Mouse (Mus musculus) layer of hippocampus, postnatal 10 days (tissue): ENCODE measurements at regions not wholly inside any gene's neighbourhood (a gene's known extent, or its start where the extent isn't known, plus 50 kb on each side); places are given as distances from the start of the nearest gene placed in this dataset.

Source experiments
- DNase-seq, 2 experiments: peaks; one replicate each; pipeline ENCODE4 v3.0.0; 2021; ENCODE audit warnings: low spot score in 2 of 2

- no peak for DNase-seq
These were observed 60.0 kb downstream of the Syf2 start for GRCm38 (mm10) chr4:134990651-134991050.

DNA sequence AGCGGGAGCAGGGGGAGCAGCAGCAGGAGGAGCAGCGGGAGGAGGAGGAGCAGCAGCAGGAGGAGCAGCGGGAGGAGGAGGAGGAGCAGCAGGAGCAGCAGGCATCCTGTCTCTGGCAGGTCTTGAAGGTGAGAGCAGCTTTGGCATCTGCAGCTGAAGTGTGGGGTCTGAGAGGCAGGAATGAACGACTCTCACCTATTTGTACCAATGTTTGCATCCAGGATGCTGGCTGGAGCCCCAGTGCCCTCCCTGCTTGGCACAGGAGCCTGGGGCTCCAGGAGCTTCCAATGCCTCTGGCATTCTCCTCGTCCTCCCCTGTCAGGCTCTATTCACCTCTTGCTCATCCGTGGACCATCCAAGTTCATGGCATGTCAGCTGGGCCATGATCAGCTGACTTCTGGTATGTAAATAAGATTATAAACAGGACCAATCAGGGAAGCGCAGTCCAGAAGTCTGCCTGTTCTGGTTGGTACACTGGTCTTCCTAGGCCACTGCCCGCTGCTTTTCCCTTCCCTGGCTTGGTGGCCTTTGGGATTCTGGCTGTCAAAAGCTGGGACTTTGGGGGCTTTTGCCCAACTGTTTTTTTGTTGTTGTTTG is 62.9 kb downstream of the Syf2 start:
- DNase-seq = no peak

DNA sequence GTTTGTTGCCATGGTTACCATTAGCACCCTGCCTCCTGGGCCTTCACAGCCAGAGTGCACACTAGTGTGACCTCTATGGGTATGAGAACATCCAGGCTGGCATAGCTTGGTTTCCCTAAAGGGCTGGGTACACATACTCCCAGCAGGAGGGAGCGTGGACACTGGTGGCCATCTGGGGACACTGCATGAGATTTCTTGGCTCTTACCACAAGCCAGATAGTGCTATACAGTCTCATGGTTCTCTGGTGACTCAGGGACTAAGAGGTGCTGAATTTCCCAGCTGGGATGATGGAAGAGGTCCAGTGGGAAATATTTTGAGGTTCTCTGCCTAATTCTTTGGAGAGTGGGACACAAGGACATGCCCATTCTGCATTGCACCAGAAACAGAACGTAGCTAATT is 63.5 kb downstream of the Syf2 start:
- DNase-seq = no peak

DNA sequence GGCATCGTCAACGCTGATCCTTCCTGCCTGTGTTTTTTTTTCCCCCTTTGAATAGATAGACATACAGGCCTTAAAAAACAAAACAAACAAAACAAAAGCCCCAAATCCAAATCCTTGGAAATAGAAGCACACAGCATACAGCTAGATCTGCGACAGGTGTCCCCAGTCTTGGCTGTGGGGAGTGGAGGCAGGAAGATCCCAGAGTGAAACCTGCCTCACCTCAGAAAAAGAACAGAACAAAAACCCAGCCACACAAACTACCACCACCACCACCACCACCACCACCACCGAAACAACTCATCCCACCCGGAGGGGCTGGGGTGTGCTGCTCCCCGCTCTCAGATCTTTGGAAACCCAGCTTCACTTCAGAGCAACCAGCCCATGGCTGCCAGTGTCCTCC is 64.0 kb downstream of the Syf2 start:
- no peak for DNase-seq

GRCm38 (mm10) chr4:134995052-134995451 is 64.4 kb downstream of the Syf2 start:
- peak; percentile 32 to 50 for DNase-seq

GRCm38 (mm10) chr4:134996121-134996520 is 65.4 kb downstream of the Syf2 start:
- DNase-seq = no peak

- no peak for DNase-seq
These were observed 67.0 kb downstream of the Syf2 start for GRCm38 (mm10) chr4:134997461-134998434.

- peak; percentile 41 to 44 for DNase-seq
These were observed 68.4 kb downstream of the Syf2 start for GRCm38 (mm10) chr4:134998928-134999658.

DNA sequence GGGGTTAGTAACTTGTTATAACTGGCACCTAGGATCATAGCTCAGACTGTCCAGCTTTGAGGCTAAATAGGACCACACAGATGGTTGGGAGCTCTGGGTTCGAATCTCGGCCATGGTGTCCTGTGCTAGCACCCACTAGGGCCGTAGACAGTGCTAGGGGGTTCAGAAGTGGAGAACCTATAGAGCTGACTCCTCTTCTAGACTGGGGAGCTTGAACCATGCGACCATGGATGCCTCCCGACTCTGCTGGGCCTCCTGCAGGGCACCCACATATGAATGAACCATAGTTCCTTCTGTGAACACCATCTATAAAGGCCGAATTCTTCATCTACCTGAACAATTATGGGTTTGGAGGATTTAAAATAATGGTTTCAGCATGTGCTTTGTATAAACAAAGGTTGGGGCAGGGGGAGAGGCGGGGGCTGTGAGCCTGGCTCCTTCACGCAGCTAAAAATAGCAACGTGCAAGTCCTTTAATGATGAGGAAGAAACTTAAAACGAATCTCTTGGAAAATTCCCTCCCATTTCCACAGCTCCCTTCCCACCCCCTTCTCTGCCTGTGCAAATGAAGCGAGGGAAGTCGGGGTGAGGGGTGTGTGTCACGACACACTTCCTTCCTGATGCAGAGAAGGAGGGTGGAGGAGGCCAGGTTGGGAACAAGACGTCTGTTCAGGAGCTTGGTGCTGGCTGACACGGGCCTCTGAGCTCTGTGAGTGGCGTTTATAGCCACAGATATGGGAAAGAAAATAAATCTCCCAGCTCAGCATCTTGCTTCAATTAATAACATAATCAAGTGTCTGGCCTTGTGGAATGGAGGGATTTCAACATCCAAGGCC is 71.6 kb downstream of the Syf2 start:
- no peak for DNase-seq

GRCm38 (mm10) chr4:135011365-135011764 is 80.7 kb downstream of the Syf2 start:
- no peak for DNase-seq

DNA sequence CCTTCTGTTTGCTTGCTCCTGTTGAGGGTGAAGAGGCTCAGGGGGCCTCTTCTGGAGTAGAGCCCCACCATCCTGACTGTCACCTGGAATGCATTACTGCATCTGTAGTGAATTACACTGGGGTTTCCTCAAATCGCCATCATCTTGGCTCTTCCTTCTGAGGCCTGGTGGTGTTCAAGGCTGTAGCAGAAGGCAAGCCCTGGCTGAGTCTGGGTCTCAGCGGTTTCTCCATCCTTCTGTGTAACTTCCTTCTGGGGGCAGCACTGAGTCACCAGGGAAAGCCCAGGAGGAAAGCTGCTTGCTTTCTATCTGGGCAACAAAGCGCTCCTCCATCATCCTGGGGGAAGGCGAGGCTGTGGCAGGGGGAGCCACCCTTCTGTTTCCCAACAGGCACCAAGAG is 82.2 kb downstream of the Syf2 start:
- DNase-seq = no peak

DNA sequence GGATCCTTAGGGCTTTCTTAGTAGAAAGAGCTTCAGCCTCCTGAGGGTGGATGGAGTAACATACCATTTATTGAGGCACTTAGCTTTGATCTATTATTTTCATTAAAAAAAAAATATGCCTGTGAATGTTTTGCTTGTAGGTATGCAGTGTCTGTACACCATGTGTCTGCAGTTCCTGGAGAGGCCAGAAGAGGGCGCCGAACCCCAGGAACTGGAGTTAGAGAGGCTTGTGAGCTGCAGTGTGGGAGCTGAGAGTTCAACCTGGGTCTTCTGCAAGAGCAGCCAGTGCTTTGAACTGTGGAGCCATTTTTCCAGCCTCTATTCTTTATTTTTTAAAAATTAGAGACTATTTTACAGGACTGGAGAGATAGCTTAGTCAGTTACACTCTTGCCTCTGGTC is 83.2 kb downstream of the Syf2 start:
- DNase-seq = no peak

DNA sequence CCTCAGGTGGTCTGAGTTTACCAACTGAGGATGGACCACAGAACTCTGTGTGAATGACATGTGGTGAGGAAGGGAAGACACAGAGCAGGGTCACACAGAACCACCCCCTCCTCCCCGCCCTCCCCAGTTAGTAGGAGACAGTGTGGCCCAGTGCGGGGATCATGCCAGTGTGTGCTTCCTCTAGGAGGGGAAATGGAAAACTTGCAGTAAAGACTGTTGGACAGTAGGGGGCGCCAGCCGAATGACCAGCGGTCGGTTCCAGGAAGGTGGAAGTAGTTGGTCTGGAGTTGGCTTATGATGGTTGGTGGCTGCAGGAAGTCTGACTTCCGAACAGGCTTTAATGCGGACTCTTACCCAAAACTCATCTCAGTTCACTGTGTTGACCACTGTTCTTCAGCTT is 87.3 kb downstream of the Syf2 start:
- peak; percentile 58 to 64 for DNase-seq

DNA sequence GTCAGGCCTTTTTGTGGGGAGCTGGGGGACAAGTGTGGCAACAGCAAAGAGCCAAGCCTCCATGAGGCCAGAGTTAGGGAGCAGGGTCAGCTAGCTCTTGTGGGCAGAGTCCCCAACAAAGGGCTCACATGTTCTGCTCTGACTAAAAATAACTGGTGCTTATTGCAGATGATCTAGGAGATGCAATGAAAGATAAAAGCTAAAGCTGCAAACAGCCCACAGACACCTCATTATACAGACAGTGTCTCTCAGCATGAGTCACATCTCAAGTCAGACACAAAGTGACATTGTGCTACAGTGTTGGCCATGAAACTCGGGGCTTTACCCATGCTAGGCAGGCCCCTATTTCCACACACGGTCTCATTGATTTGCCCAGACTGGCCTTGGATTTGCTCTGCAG is 88.4 kb downstream of the Syf2 start:
- no peak for DNase-seq

GRCm38 (mm10) chr4:135020262-135020991 is 89.7 kb downstream of the Syf2 start:
- no peak for DNase-seq

DNA sequence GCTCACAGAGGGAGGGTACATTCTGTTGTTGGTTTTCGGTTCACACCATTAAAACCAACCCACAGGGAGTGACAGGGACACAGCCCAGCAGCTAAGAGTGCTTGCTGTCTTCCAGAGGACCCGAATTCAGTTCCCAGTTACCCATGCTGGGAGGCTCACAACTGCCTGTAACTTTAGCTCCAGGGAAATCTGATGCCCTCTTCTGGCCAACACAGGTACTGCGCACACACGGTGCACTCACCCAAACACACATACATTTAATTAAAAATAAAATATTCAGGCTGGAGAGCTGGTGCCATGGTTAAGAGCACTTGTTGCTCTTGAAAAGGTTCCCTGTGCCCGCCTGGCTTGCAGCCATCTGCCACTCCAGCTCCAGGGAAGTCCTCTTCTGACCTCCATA is 92.5 kb downstream of the Syf2 start:
- DNase-seq = no peak

GRCm38 (mm10) chr4:135025802-135026201 is 94.7 kb upstream of the Runx3 start:
- DNase-seq = no peak

GRCm38 (mm10) chr4:135027136-135027535 is 93.3 kb upstream of the Runx3 start:
- DNase-seq = no peak

DNA sequence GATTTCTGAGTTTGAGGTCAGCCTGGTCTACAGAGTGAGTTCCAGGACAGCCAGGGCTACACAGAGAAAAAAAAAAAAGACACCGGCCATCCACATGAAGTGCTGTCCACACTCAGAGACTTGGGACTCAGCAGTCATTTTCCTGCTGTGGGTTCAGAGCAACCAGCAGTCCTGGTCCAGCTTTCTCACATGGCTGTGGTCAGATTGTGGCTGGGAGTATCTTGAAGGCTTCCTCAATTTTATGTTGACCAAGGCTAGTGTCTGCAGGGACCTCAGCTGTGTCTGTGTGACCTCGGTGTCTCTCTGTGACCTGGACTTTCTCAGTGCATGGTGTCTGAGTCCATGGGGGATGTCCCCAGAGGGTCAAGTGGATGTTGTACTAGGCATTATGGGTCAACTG is 90.7 kb upstream of the Runx3 start:
- DNase-seq = no peak

DNA sequence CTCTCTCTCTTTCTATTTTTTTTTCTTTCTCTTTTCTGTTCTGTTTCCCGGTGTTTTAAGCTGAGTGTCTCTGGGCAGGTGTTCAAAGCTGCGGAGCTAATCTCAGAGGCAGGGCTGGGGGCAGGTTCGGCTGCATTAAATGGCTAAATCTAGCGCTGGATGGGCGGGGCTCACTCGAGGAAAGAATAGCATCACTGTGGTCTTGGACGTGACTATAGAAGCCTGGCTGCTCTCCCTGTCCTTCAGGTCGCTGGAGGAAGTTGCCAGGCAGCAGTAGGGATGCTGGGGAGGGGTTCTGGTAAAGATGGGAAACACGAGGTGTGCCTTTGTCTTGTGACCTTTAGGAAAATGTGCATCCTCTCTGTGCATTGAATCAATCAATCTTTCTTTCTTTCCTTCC is 88.0 kb upstream of the Runx3 start:
- DNase-seq = no peak
